Mouse (Mus musculus): Measurements from ENCODE around the gene Smc1b. TPM values are rescaled to one million over a fixed set of nuclear protein-coding genes. Genes with fewer than 3 reads are reported as not detected.

Gene Smc1b
- polyA plus RNA-seq, 1 experiment = not detected

- Histone ChIP-seq H3K4me1 (ENCODE audit: control insufficient read depth, insufficient read depth, low read length) (peaks cover 10% of the 10 kb centered on the region; the same call in 1 of the 2 replicates), H3K36me3 (ENCODE audit: control insufficient read depth, insufficient read depth, low read length) (no peaks in the 10 kb centered on the region), H3K27me3 (replicated peaks; ENCODE audit: control insufficient read depth, insufficient read depth, low read length) (no peaks in the 10 kb centered on the region), H3K27ac (ENCODE audit: insufficient read depth, low read depth, low read length) (no peak overlapping the region), H3K4me3 (ENCODE audit: insufficient read depth, low read depth, low read length) (no peak overlapping the region)
- WGBS = 64% methylated on average over 3 of the region's 3 CpGs
- peak; percentile 73 for DNase-seq
- no peak for TF ChIP-seq POLR2A (IDR thresholded peaks at IDR 0.05; ENCODE audit: low read depth, low read length)
- TF ChIP-seq CTCF (conservative IDR thresholded peaks at IDR 0.05; ENCODE audit: insufficient read depth, insufficient read length, low read depth, low read length) = no peak
These were observed 20.8 kb upstream of the Smc1b start for GRCm38 (mm10) chr15:85152577-85152976.

DNA sequence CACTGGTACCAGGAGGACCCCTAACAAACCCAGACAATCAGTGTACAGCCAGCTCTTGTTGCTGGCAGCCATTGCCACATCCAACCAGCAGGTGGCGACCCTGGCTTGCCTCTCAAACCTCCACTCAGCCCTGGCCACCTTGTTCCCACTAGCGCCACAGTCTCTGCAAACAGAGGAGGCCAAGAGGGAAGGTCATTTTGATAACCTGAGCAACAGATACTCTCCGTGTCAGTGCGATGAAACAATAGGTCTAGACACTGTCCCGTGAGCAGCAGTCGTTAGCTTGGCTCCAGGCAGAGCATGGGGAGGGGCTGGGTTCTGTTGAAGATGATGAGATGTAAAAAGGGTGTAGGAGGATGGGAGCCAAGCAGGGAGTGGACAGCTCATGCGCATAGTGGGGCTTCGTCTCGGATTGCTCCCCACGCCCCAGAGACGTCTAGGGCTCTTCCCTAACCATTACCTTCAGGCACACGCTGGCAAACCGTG lies 19.7 kb upstream of the Smc1b start:
- TF ChIP-seq CTCF (conservative IDR thresholded peaks at IDR 0.05; ENCODE audit: insufficient read depth, insufficient read length, low read depth, low read length) (peak; percentile 96), POLR2A (IDR thresholded peaks at IDR 0.05; ENCODE audit: low read depth, low read length) (no peak)
- 25% methylated on average over 13 of the region's 13 CpGs for WGBS
- no peak overlapping the region for H3K27ac ChIP-seq (ENCODE audit: insufficient read depth, low read depth, low read length)
- H3K4me1 ChIP-seq (ENCODE audit: control insufficient read depth, insufficient read depth, low read length) = peaks cover 10% of the 10 kb centered on the region; the same call in 1 of the 2 replicates
- no peaks in the 10 kb centered on the region for H3K36me3 ChIP-seq (ENCODE audit: control insufficient read depth, insufficient read depth, low read length)
- DNase-seq = peak; percentile 73
- H3K4me3 ChIP-seq (ENCODE audit: insufficient read depth, low read depth, low read length) = no peak overlapping the region
- no peaks in the 10 kb centered on the region for H3K27me3 ChIP-seq (replicated peaks; ENCODE audit: control insufficient read depth, insufficient read depth, low read length)

GRCm38 (mm10) chr15:85144249-85144648 lies 12.5 kb upstream of the Smc1b start:
- Histone ChIP-seq H3K4me3 (ENCODE audit: insufficient read depth, low read depth, low read length) (no peak overlapping the region), H3K36me3 (ENCODE audit: control insufficient read depth, insufficient read depth, low read length) (no peaks in the 10 kb centered on the region), H3K4me1 (ENCODE audit: control insufficient read depth, insufficient read depth, low read length) (no peaks in the 10 kb centered on the region), H3K27me3 (replicated peaks; ENCODE audit: control insufficient read depth, insufficient read depth, low read length) (no peaks in the 10 kb centered on the region), H3K27ac (ENCODE audit: insufficient read depth, low read depth, low read length) (no peak overlapping the region)
- DNase-seq = no peak
- WGBS = 91% methylated on average over 5 of the region's 5 CpGs
- TF ChIP-seq POLR2A (IDR thresholded peaks at IDR 0.05; ENCODE audit: low read depth, low read length) = no peak
- no peak for TF ChIP-seq CTCF (conservative IDR thresholded peaks at IDR 0.05; ENCODE audit: insufficient read depth, insufficient read length, low read depth, low read length)

DNA sequence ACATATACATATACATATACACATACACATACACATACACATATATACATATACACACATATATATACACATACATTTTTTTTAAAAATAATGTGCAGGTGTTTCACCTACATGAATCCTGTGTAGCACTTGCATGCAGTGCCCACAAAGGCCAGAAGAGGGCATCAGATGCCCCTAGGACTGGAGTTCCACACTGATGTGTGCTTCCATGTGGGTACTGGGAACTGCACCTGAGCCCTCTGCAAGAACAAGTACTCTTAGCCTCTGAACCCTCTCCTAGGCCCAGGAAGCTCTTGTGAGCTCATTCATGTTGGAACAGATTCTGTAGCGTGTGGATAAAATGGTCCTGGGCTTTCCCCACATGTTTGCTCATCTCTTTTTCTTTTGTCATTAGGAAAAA lies 12.0 kb upstream of the Smc1b start:
- Histone ChIP-seq H3K27ac (ENCODE audit: insufficient read depth, low read depth, low read length) (no peak overlapping the region), H3K36me3 (ENCODE audit: control insufficient read depth, insufficient read depth, low read length) (no peaks in the 10 kb centered on the region), H3K4me1 (ENCODE audit: control insufficient read depth, insufficient read depth, low read length) (no peaks in the 10 kb centered on the region), H3K4me3 (ENCODE audit: insufficient read depth, low read depth, low read length) (no peak overlapping the region), H3K27me3 (replicated peaks; ENCODE audit: control insufficient read depth, insufficient read depth, low read length) (no peaks in the 10 kb centered on the region)
- WGBS = 97% methylated on average over 1 of the region's 1 CpGs
- TF ChIP-seq CTCF (conservative IDR thresholded peaks at IDR 0.05; ENCODE audit: insufficient read depth, insufficient read length, low read depth, low read length) = 0 out of 2 replicates have a peak, but pooled peaks have one; percentile 16
- no peak for TF ChIP-seq POLR2A (IDR thresholded peaks at IDR 0.05; ENCODE audit: low read depth, low read length)
- DNase-seq = no peak

GRCm38 (mm10) chr15:85143161-85143560 lies 11.4 kb upstream of the Smc1b start:
- DNase-seq = no peak
- Histone ChIP-seq H3K4me1 (ENCODE audit: control insufficient read depth, insufficient read depth, low read length) (no peaks in the 10 kb centered on the region), H3K27me3 (replicated peaks; ENCODE audit: control insufficient read depth, insufficient read depth, low read length) (no peaks in the 10 kb centered on the region), H3K4me3 (ENCODE audit: insufficient read depth, low read depth, low read length) (no peak overlapping the region), H3K27ac (ENCODE audit: insufficient read depth, low read depth, low read length) (no peak overlapping the region), H3K36me3 (ENCODE audit: control insufficient read depth, insufficient read depth, low read length) (no peaks in the 10 kb centered on the region)
- WGBS = 94% methylated on average over 11 of the region's 11 CpGs
- TF ChIP-seq CTCF (conservative IDR thresholded peaks at IDR 0.05; ENCODE audit: insufficient read depth, insufficient read length, low read depth, low read length) (no peak), POLR2A (IDR thresholded peaks at IDR 0.05; ENCODE audit: low read depth, low read length) (no peak)

DNA sequence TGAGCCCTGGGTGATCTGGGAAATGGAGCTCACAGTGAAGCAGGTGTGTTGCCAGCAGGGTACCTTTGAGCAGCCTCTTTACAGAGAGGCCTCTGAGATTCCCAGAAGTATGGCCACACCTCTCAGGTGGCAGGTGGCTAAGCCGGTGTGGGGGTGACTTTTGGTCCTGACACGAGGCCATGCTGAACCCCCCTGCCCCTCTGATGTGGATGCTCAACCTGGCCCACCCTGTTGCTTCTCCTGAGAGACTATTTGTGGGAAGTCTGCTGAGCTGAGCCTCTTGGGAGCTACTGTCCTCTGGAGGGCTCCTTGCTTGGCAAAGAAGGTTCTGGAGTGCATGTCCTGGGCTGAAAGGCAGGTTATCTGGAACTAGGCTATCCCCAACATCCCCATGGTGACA lies 10.7 kb upstream of the Smc1b start:
- no peaks in the 10 kb centered on the region for H3K4me1 ChIP-seq (ENCODE audit: control insufficient read depth, insufficient read depth, low read length)
- H3K27ac ChIP-seq (ENCODE audit: insufficient read depth, low read depth, low read length) = no peak overlapping the region
- H3K36me3 ChIP-seq (ENCODE audit: control insufficient read depth, insufficient read depth, low read length) = no peaks in the 10 kb centered on the region
- 76% methylated on average over 2 of the region's 2 CpGs for WGBS
- no peaks in the 10 kb centered on the region for H3K27me3 ChIP-seq (replicated peaks; ENCODE audit: control insufficient read depth, insufficient read depth, low read length)
- DNase-seq = no peak
- H3K4me3 ChIP-seq (ENCODE audit: insufficient read depth, low read depth, low read length) = no peak overlapping the region
- TF ChIP-seq POLR2A (IDR thresholded peaks at IDR 0.05; ENCODE audit: low read depth, low read length) = no peak
- no peak for TF ChIP-seq CTCF (conservative IDR thresholded peaks at IDR 0.05; ENCODE audit: insufficient read depth, insufficient read length, low read depth, low read length)

- DNase-seq = no peak
- TF ChIP-seq POLR2A (IDR thresholded peaks at IDR 0.05; ENCODE audit: low read depth, low read length) (no peak), CTCF (conservative IDR thresholded peaks at IDR 0.05; ENCODE audit: insufficient read depth, insufficient read length, low read depth, low read length) (no peak)
- no peaks in the 10 kb centered on the region for H3K27me3 ChIP-seq (replicated peaks; ENCODE audit: control insufficient read depth, insufficient read depth, low read length)
- H3K4me3 ChIP-seq (ENCODE audit: insufficient read depth, low read depth, low read length) = no peak overlapping the region
- H3K36me3 ChIP-seq (ENCODE audit: control insufficient read depth, insufficient read depth, low read length) = no peaks in the 10 kb centered on the region
- H3K4me1 ChIP-seq (ENCODE audit: control insufficient read depth, insufficient read depth, low read length) = no peaks in the 10 kb centered on the region
- H3K27ac ChIP-seq (ENCODE audit: insufficient read depth, low read depth, low read length) = no peak overlapping the region
- WGBS = 86% methylated on average over 10 of the region's 10 CpGs
These were observed 9.5 kb upstream of the Smc1b start for GRCm38 (mm10) chr15:85141290-85141689.
